Mouse (Mus musculus) spleen, postnatal 36 days (tissue): ENCODE results near the gene Mapkapk2.
A peak's percentile ranks its signal among the peaks of the same experiment; 100 is the strongest.

ENCODE experiments used
- DNase-seq, 2 experiments: peaks; one replicate each; pipeline ENCODE4 v3.0.0; 2022; ENCODE audit warnings: low spot score in 2 of 2, mixed read lengths in 1 of 2

Mapkapk2 gene

GRCm38 (mm10) chr1:131083609-131084008, 14.0 kb downstream of the Mapkapk2 start:
- no peak for DNase-seq

- DNase-seq: no peak
Observed at GRCm38 (mm10) chr1:131083122-131083521, 14.5 kb downstream of the Mapkapk2 start.

GRCm38 (mm10) chr1:131080686-131081085, 16.9 kb downstream of the Mapkapk2 start:
- DNase-seq: no peak

GRCm38 (mm10) chr1:131079762-131080161, 17.9 kb downstream of the Mapkapk2 start:
- DNase-seq: peak in 1 of 2 experiments; percentile 38

- no peak for DNase-seq
Observed at GRCm38 (mm10) chr1:131078761-131079330, 18.8 kb downstream of the Mapkapk2 start.

GRCm38 (mm10) chr1:131075098-131075791, 22.4 kb downstream of the Mapkapk2 start:
- no peak for DNase-seq

GRCm38 (mm10) chr1:131074524-131074938, 23.1 kb downstream of the Mapkapk2 start:
- DNase-seq: no peak

- no peak for DNase-seq
Observed at GRCm38 (mm10) chr1:131072376-131072990, 25.1 kb downstream of the Mapkapk2 start.

GRCm38 (mm10) chr1:131069010-131069409, 28.6 kb downstream of the Mapkapk2 start:
- no peak for DNase-seq

GRCm38 (mm10) chr1:131068011-131068727, 29.5 kb downstream of the Mapkapk2 start:
- DNase-seq: no peak

- DNase-seq: no peak
Observed at GRCm38 (mm10) chr1:131064202-131064601, 33.4 kb downstream of the Mapkapk2 start.

GRCm38 (mm10) chr1:131062821-131063220, 34.8 kb downstream of the Mapkapk2 start:
- DNase-seq: no peak

GRCm38 (mm10) chr1:131061740-131062254, 35.8 kb downstream of the Mapkapk2 start:
- DNase-seq: no peak

GRCm38 (mm10) chr1:131060290-131061253, 37.1 kb downstream of the Mapkapk2 start:
- peak; percentile 37 to 51 for DNase-seq

- DNase-seq: no peak
Observed at GRCm38 (mm10) chr1:131059841-131060240, 37.8 kb downstream of the Mapkapk2 start.

GRCm38 (mm10) chr1:131059411-131059810, 38.2 kb downstream of the Mapkapk2 start:
- no peak for DNase-seq

- no peak for DNase-seq
Observed at GRCm38 (mm10) chr1:131058431-131058830, 39.2 kb downstream of the Mapkapk2 start.

- no peak for DNase-seq
Observed at GRCm38 (mm10) chr1:131054251-131054650, 43.4 kb downstream of the Mapkapk2 start.

GRCm38 (mm10) chr1:131053656-131054055, 44.0 kb downstream of the Mapkapk2 start:
- no peak for DNase-seq

GRCm38 (mm10) chr1:131053239-131053638, 44.4 kb downstream of the Mapkapk2 start:
- DNase-seq: peak; percentile 52 to 59

GRCm38 (mm10) chr1:131051073-131051472, 46.6 kb downstream of the Mapkapk2 start:
- no peak for DNase-seq
